Mouse (Mus musculus) small intestine, adult 2 months (tissue): Measurements from ENCODE around the gene Olfr191.
"Not testable (repeated sequence)": the region's sequence is repeated elsewhere in the genome, so short reads cannot be mapped to it uniquely, and the experiment has no call there.

ENCODE experiments used
- CTCF ChIP-seq: fragments of 200-500 bp; IDR thresholded peaks from 2 replicates; pipeline ENCODE4 v1.5.1; 2012; ENCODE audit warnings: low read depth, mild to moderate bottlenecking, control low read depth, inconsistent platforms, low read length, moderate library complexity, mixed read lengths; ENCODE audit not compliant: insufficient replicate concordance, insufficient read length; ENCODE audit errors: extremely low read depth
- POLR2A ChIP-seq: fragments of 200-500 bp; IDR thresholded peaks from 2 replicates; pipeline ENCODE4 v1.6.1; 2012; ENCODE audit warnings: low read depth, mild to moderate bottlenecking, control low read depth, inconsistent platforms, low read length, moderate library complexity

- not testable (repeated sequence) for TF ChIP-seq CTCF, POLR2A
Observed at GRCm38 (mm10) chr16:59062411-59062810, 27.2 kb downstream of the Olfr191 start.
